Mouse (Mus musculus) erythroblast, adult 5-6 weeks (primary cell): ENCODE data around the gene Rnd2. TPM values are rescaled to one million over a fixed set of nuclear protein-coding genes. Genes with fewer than 3 reads are reported as not detected.

Source experiments
- ATAC-seq: replicated peaks from 2 replicates; pipeline ENCODE4 v1.8.0; 2016; ENCODE audit warnings: moderate number of reproducible peaks, mild to moderate bottlenecking, moderate TSS enrichment, inconsistent platforms; ENCODE audit not compliant: poor library complexity, low FRiP score, severe bottlenecking
- total RNA-seq, 2 experiments: library from RNA; stranded (forward) in 1 of 2; stranded (reverse) in 1 of 2; fragments of 150-400 nt in 1 of 2; fragments of 200-764, 138-1000 nt in 1 of 2; gene quantifications; 2 replicates each; pipeline versions ENCODE4 v1.2.3 to v1.2.4; 2015 to 2017; ENCODE audit warnings: low replicate concordance in 2 of 2

The Rnd2 gene
- total RNA-seq, 2 experiments from 2014 or later = not detected

DNA sequence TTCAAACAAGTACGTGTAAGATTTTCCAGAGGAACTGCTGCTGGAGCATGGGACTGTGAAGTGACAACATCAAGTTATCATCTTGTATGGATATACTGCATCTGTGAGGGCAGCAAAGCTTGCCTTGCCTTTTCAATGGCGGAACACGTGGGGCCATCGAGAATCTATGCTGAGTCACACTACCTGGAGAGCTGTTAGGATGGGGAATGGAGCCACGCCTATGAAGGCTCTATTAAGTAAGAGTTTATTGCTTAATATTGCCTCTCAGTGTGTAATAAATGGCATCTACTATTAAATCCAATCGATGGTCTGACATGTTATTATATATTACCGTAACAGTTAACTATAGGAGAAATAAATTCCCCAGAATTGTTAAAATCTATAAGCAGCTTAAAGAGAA is 42.3 kb downstream of the Rnd2 start:
- ATAC-seq = no peak

DNA sequence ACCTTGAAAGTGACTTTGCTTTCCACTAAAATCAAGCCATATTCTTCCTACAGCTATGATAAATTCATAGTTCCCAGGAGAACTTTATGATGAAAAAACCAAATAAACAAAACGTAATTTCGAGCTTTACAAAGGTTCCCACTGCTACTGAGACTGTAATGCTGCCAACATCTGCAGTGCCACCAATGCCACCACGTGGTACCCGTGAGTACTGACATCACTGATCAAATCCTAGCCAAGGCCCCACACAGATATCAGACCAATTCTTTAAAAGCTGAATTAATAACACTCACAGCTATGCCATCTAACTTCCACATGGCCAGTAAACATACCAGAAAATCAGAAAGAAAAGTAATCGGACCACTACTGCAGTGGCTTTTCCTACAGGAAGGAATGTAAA is 54.1 kb downstream of the Rnd2 start:
- no peak for ATAC-seq

DNA sequence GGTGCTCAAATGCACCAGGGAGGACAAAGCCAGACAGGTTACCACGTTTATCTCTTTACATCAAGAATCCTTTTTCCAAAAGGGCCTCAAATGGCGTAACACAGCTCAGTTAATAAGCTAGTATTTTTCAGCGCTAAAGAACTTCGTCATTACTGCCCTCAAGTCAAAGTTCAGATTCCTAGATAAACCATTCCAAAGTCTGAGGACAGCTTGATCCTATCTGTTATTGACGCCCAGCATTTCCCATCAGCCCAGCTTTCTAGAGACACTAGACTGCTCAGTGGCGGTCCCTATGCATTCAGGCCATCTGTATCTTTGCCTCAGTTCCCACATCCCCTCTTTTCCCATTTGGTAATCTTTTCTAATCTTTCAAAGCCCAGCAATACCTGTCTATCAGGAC is 54.6 kb downstream of the Rnd2 start:
- no peak for ATAC-seq

Other genes with a start within 250 kb of the Rnd2 start
- gene Ezh1, start 238.5 kb upstream of the Rnd2 start, total RNA-seq (2015; ENCODE audit: low replicate concordance) = 161 and 177 TPM in 2 replicates
- 208 and 251 TPM in 2 replicates for gene Ezh1, start 238.5 kb upstream of the Rnd2 start, total RNA-seq (2017; ENCODE audit: low replicate concordance)
- gene Ramp2, start 219.0 kb upstream of the Rnd2 start, total RNA-seq (2015; ENCODE audit: low replicate concordance) = 2.7 TPM in 1 of 2 replicates, not detected in the other
- gene Ramp2, start 219.0 kb upstream of the Rnd2 start, total RNA-seq (2017; ENCODE audit: low replicate concordance) = not detected in 2 replicates
- 83.8 and 91.5 TPM in 2 replicates for gene Vps25, start 211.3 kb upstream of the Rnd2 start, total RNA-seq (2015; ENCODE audit: low replicate concordance)
- gene Vps25, start 211.3 kb upstream of the Rnd2 start, total RNA-seq (2017; ENCODE audit: low replicate concordance) = 25.0 and 31.3 TPM in 2 replicates
- gene Wnk4, start 204.4 kb upstream of the Rnd2 start, total RNA-seq (2015; ENCODE audit: low replicate concordance) = 2.3 and 17.7 TPM in 2 replicates
- 1.5 and 6.0 TPM in 2 replicates for gene Wnk4, start 204.4 kb upstream of the Rnd2 start, total RNA-seq (2017; ENCODE audit: low replicate concordance)
- 0.96 TPM in 1 of 2 replicates, not detected in the other for gene Cntd1, start 186.0 kb upstream of the Rnd2 start, total RNA-seq (2015; ENCODE audit: low replicate concordance)
- 2.2 and 5.4 TPM in 2 replicates for gene Cntd1, start 186.0 kb upstream of the Rnd2 start, total RNA-seq (2017; ENCODE audit: low replicate concordance)
- gene Coa3, start 185.9 kb upstream of the Rnd2 start, total RNA-seq (2015; ENCODE audit: low replicate concordance) = 12.3 and 29.8 TPM in 2 replicates
- 5.3 and 10.6 TPM in 2 replicates for gene Coa3, start 185.9 kb upstream of the Rnd2 start, total RNA-seq (2017; ENCODE audit: low replicate concordance)
- 98.0 and 105 TPM in 2 replicates for gene Becn1, start 162.7 kb upstream of the Rnd2 start, total RNA-seq (2015; ENCODE audit: low replicate concordance)
- 362 and 618 TPM in 2 replicates for gene Becn1, start 162.7 kb upstream of the Rnd2 start, total RNA-seq (2017; ENCODE audit: low replicate concordance)
- gene Psme3, start 148.8 kb upstream of the Rnd2 start, total RNA-seq (2015; ENCODE audit: low replicate concordance) = 797 and 835 TPM in 2 replicates
- gene Psme3, start 148.8 kb upstream of the Rnd2 start, total RNA-seq (2017; ENCODE audit: low replicate concordance) = 707 and 918 TPM in 2 replicates
- gene Aoc2, start 139.9 kb upstream of the Rnd2 start, total RNA-seq (2015; ENCODE audit: low replicate concordance) = 47.1 and 65.0 TPM in 2 replicates
- gene Aoc2, start 139.9 kb upstream of the Rnd2 start, total RNA-seq (2017; ENCODE audit: low replicate concordance) = 44.1 and 45.0 TPM in 2 replicates
- 4.0 and 6.9 TPM in 2 replicates for gene Aoc3, start 134.4 kb upstream of the Rnd2 start, total RNA-seq (2015; ENCODE audit: low replicate concordance)
- gene Aoc3, start 134.4 kb upstream of the Rnd2 start, total RNA-seq (2017; ENCODE audit: low replicate concordance) = 2.9 and 6.6 TPM in 2 replicates
- gene G6pc, start 97.4 kb upstream of the Rnd2 start, total RNA-seq (2015; ENCODE audit: low replicate concordance) = not detected in 2 replicates
- gene G6pc, start 97.4 kb upstream of the Rnd2 start, total RNA-seq (2017; ENCODE audit: low replicate concordance) = 0.70 TPM in 1 of 2 replicates, not detected in the other
- gene Aarsd1, start 47.4 kb upstream of the Rnd2 start, total RNA-seq (2015; ENCODE audit: low replicate concordance) = 2.9 and 5.2 TPM in 2 replicates
- gene Aarsd1, start 47.4 kb upstream of the Rnd2 start, total RNA-seq (2017; ENCODE audit: low replicate concordance) = 4.6 and 17.4 TPM in 2 replicates
- not detected in 2 replicates for gene Gm27029, start 40.2 kb upstream of the Rnd2 start, total RNA-seq (2015; ENCODE audit: low replicate concordance)
- not detected in 2 replicates for gene Gm27029, start 40.2 kb upstream of the Rnd2 start, total RNA-seq (2017; ENCODE audit: low replicate concordance)
- gene Rundc1, start 39.9 kb upstream of the Rnd2 start, total RNA-seq (2015; ENCODE audit: low replicate concordance) = 2.1 and 3.3 TPM in 2 replicates
- 0.56 and 2.7 TPM in 2 replicates for gene Rundc1, start 39.9 kb upstream of the Rnd2 start, total RNA-seq (2017; ENCODE audit: low replicate concordance)
- 2.9 TPM in 1 of 2 replicates, not detected in the other for gene Ptges3l, start 39.7 kb upstream of the Rnd2 start, total RNA-seq (2015; ENCODE audit: low replicate concordance)
- gene Ptges3l, start 39.7 kb upstream of the Rnd2 start, total RNA-seq (2017; ENCODE audit: low replicate concordance) = not detected in 2 replicates
- gene Rpl27, start 22.7 kb upstream of the Rnd2 start, total RNA-seq (2015; ENCODE audit: low replicate concordance) = 108 and 182 TPM in 2 replicates
- gene Rpl27, start 22.7 kb upstream of the Rnd2 start, total RNA-seq (2017; ENCODE audit: low replicate concordance) = 176 and 239 TPM in 2 replicates
- gene Ifi35, start 16.6 kb upstream of the Rnd2 start, total RNA-seq (2015; ENCODE audit: low replicate concordance) = 71.9 and 78.0 TPM in 2 replicates
- gene Ifi35, start 16.6 kb upstream of the Rnd2 start, total RNA-seq (2017; ENCODE audit: low replicate concordance) = 62.4 and 81.0 TPM in 2 replicates
- gene Vat1, start 1.2 kb downstream of the Rnd2 start, total RNA-seq (2015; ENCODE audit: low replicate concordance) = 12.3 and 16.1 TPM in 2 replicates
- 6.7 and 8.1 TPM in 2 replicates for gene Vat1, start 1.2 kb downstream of the Rnd2 start, total RNA-seq (2017; ENCODE audit: low replicate concordance)
- 20.7 and 26.3 TPM in 2 replicates for gene Brca1, start 87.0 kb downstream of the Rnd2 start, total RNA-seq (2015; ENCODE audit: low replicate concordance)
- gene Brca1, start 87.0 kb downstream of the Rnd2 start, total RNA-seq (2017; ENCODE audit: low replicate concordance) = 48.9 and 52.9 TPM in 2 replicates
- gene Nbr1, start 87.2 kb downstream of the Rnd2 start, total RNA-seq (2015; ENCODE audit: low replicate concordance) = 128 and 158 TPM in 2 replicates
- 218 and 300 TPM in 2 replicates for gene Nbr1, start 87.2 kb downstream of the Rnd2 start, total RNA-seq (2017; ENCODE audit: low replicate concordance)
- 6.9 and 16.9 TPM in 2 replicates for gene Tmem106a, start 117.2 kb downstream of the Rnd2 start, total RNA-seq (2015; ENCODE audit: low replicate concordance)
- gene Tmem106a, start 117.2 kb downstream of the Rnd2 start, total RNA-seq (2017; ENCODE audit: low replicate concordance) = 3.6 and 3.8 TPM in 2 replicates
- gene Gm11634, start 134.3 kb downstream of the Rnd2 start, total RNA-seq (2015; ENCODE audit: low replicate concordance) = not detected in 2 replicates
- not detected in 2 replicates for gene Gm11634, start 134.3 kb downstream of the Rnd2 start, total RNA-seq (2017; ENCODE audit: low replicate concordance)
- gene Rdm1, start 162.2 kb downstream of the Rnd2 start, total RNA-seq (2015; ENCODE audit: low replicate concordance) = 6.7 and 18.6 TPM in 2 replicates
- gene Rdm1, start 162.2 kb downstream of the Rnd2 start, total RNA-seq (2017; ENCODE audit: low replicate concordance) = 4.6 and 6.2 TPM in 2 replicates
- not detected in 2 replicates for gene Arl4d, start 200.5 kb downstream of the Rnd2 start, total RNA-seq (2015; ENCODE audit: low replicate concordance)
- 0.85 and 1.5 TPM in 2 replicates for gene Arl4d, start 200.5 kb downstream of the Rnd2 start, total RNA-seq (2017; ENCODE audit: low replicate concordance)